Mouse (Mus musculus) limb, embryonic 15.5 days (tissue): ENCODE measurements around the gene Kdm4c. TPM values are rescaled to one million over a fixed set of nuclear protein-coding genes. Genes with fewer than 3 reads are reported as not detected.
A peak's percentile ranks its signal among the peaks of the same experiment; 100 is the strongest.
"Not testable (repeated sequence)": the region's sequence is repeated elsewhere in the genome, so short reads cannot be mapped to it uniquely, and the experiment has no call there.

ENCODE experiments used
- ATAC-seq: fragments of 200-750 bp; cut with Nextera tagmentation; 2 replicates; pipeline ENCODE4 v1.8.0; 2017; ENCODE audit warnings: low read depth, moderate TSS enrichment; ENCODE audit not compliant: insufficient number of reproducible peaks, low FRiP score, low TSS enrichment
- H3K27ac ChIP-seq: fragments of 300-500 bp; sonication (generic); 2 replicates; pipeline ENCODE4 v1.5.1; 2015; ENCODE audit warnings: moderate library complexity, mild to moderate bottlenecking, inconsistent platforms
- H3K27me3 ChIP-seq: fragments of 300-500 bp; sonication (generic); 2 replicates; pipeline ENCODE4 v1.6.1; 2015; ENCODE audit warnings: inconsistent platforms
- H3K36me3 ChIP-seq: fragments of 300-500 bp; sonication (generic); 2 replicates; pipeline ENCODE4 v1.6.1; 2015; ENCODE audit warnings: inconsistent platforms
- H3K4me1 ChIP-seq: fragments of 300-500 bp; sonication (generic); 2 replicates; pipeline ENCODE4 v1.6.1; 2015; ENCODE audit warnings: inconsistent platforms
- H3K4me2 ChIP-seq: fragments of 300-500 bp; sonication (generic); 2 replicates; pipeline ENCODE4 v1.6.1; 2015; ENCODE audit warnings: mild to moderate bottlenecking, inconsistent platforms
- H3K4me3 ChIP-seq: fragments of 300-500 bp; sonication (generic); 2 replicates; pipeline ENCODE4 v1.5.1; 2015; ENCODE audit warnings: mild to moderate bottlenecking, inconsistent platforms
- H3K9ac ChIP-seq: fragments of 300-500 bp; sonication (generic); 2 replicates; pipeline ENCODE4 v1.6.1; 2015; ENCODE audit warnings: inconsistent platforms
- H3K9me3 ChIP-seq: fragments of 300-500 bp; sonication (generic); 2 replicates; pipeline ENCODE4 v1.6.1; 2016; ENCODE audit warnings: inconsistent platforms
- WGBS: fragments of 180-500 bp; shearing (Covaris S2); methylation state at CpG from one replicate; pipeline ENCODE4 v1.1.7; 2015; 5-methylcytosine and 5-hydroxymethylcytosine counted together
- polyA plus RNA-seq: library from polyadenylated mRNA; unstranded; fragments of >200 nt; fragmentation: Nextera tagmentation; extraction: Ambion mirVana; gene quantifications from 2 replicates; pipeline ENCODE4 v1.2.1, GENCODE M21; 2015

The Kdm4c gene
- polyA plus RNA-seq, result 14.4 and 15.9 TPM in 2 replicates

DNA sequence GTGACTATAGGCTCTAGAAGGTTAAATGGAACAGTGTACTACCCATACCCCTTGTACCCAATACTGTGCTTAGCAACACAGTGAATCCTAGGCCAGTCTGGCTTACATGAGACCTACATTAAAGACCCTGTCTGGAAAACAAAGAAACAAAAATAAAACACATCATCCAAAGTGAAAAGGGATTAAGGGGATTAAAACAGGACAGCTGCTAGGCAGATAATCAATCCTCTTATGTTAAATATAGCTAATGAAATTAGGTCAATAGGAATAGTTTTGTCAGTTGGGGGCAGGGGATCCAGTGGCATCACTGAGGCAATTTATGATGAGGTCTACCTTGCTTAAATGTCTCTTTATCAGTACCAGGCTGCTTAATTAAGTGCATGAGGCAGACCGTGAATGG lies at the start of gene Kdm4c:
Kdm4c (plus strand) TSS at position 322 of the 400 bp plus-strand sequence.
- Histone ChIP-seq H3K9me3 (no peaks in the 10 kb centered on the region), H3K27me3 (no peaks in the 10 kb centered on the region), H3K9ac (no peak within 1 kb of the TSS), H3K36me3 (no peaks in the 10 kb centered on the region), H3K4me3 (no peak within 1 kb of the TSS), H3K4me2 (no peak within 1 kb of the TSS), H3K27ac (no peak within 1 kb of the TSS), H3K4me1 (no peaks in the 10 kb centered on the region)
- no peak for ATAC-seq
- WGBS, result 86% methylated on average over 1 of the region's 1 CpGs

DNA sequence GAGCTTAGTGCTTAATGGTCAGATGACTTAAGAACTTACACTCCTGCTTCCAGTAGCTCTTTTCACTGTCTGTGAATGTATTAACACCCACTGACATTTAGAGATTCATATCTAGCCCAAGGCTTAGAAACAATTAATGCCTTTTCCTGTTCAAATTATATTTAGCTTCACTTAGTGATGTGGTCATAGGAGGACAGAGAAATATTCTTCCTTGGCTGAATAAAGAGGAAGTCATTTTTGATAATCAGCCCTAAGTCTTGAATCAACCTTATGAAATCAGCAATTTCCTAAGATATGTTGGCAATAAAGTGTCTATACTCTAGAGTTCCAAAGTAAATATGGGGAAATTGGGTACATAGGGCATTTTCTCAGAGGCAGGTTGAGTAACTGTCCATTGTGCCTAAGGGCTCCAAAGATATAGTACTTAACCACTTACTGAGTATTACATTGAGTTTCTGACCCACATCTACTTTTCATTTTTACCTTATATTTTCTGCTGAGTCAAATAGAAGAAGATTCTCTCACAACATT lies 41.0 kb upstream of the Kdm4c start:
- Histone ChIP-seq H3K4me1 (no peaks in the 10 kb centered on the region), H3K27ac (no peak overlapping the region), H3K4me3 (no peak overlapping the region), H3K36me3 (no peaks in the 10 kb centered on the region), H3K4me2 (no peak overlapping the region), H3K9ac (no peak overlapping the region), H3K27me3 (no peaks in the 10 kb centered on the region), H3K9me3 (no peaks in the 10 kb centered on the region)
- ATAC-seq, result no peak

DNA sequence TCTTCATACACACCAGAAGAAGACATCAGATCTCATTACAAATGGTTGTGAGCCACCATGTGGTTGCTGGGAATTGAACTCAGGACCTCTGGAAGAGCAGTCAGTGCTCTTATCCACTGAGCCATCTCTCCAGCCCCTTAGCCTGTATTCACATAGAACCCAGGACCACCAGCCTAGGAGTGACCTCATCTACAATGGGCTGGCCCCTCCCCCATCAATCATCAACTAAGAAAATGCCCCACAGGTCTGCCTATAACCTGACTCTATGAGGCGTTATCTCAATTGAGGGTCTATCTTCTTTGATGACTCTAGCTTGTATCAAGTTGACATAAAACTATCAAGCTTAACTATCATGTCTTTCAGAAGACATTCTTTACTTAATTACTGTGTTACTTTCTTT lies 20.5 kb upstream of the Kdm4c start:
- not testable (repeated sequence) for H3K27ac ChIP-seq, H3K4me2 ChIP-seq, H3K36me3 ChIP-seq, H3K4me3 ChIP-seq, H3K9me3 ChIP-seq, H3K4me1 ChIP-seq, H3K27me3 ChIP-seq, ATAC-seq, H3K9ac ChIP-seq
- 86% methylated on average over 1 of the region's 1 CpGs for WGBS

DNA sequence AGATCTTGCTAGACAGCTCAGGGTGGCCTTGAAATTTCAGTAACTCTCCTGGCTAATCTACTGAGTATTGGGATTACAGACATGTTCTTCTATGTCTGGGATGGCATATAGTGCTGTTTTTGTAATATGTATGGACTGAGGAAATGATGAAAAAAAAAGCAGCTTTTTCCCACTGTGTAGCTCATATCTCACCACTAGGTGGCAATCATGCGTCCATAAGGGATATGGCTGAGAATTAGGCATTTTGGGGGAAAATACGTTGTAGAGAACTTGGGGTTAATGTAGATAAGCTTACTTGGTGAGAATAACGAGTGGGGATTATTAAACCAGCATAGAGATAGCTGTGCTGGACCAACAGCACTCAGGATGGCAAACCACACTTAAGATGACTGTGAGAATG lies 19.9 kb upstream of the Kdm4c start:
- Histone ChIP-seq H3K27me3 (no peaks in the 10 kb centered on the region), H3K27ac (no peak overlapping the region), H3K4me3 (no peak overlapping the region), H3K4me2 (no peak overlapping the region), H3K4me1 (no peaks in the 10 kb centered on the region), H3K9me3 (no peaks in the 10 kb centered on the region), H3K9ac (no peak overlapping the region), H3K36me3 (no peaks in the 10 kb centered on the region)
- WGBS, result 35% methylated on average over 3 of the region's 3 CpGs
- ATAC-seq, result no peak

DNA sequence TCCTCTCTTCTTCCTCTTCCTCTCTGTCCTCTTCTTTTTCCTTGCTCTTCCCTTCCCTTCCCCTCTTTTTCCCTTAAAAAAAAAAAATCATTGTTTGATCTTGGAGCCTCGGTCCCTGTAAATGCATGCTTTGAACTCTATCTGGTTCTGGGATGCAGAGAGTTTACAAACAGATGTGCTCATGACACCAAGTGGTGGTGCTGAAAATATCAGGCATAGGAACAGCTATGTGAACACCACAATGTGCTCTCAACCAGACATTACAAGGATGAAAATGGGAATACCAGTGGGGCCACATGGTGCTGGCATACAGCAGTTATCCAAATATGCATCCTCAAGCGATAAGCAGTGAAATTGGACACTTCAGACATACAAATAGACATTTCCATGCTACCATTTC lies 18.1 kb upstream of the Kdm4c start:
- 56% methylated on average over 2 of the region's 2 CpGs for WGBS

DNA sequence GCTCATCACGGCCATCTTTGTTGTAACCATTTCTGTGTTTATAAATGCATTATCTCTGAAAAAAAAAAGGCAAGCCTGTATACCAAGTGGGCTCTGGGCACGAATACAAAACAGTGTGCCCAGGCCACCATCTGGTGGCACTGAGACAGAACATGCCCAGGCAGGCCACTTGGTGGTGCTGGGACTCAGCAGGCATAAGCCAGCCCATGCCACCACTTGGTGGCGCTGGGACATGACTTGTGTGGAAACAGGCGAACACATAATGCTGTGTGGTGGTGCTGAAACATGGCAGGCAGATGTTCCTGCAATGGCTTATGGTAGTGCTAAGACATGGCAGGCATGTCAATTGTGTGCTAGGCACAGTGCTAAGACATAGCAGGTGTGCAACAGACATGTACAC lies 11.3 kb upstream of the Kdm4c start:
- Histone ChIP-seq H3K27ac (no peak overlapping the region), H3K4me1 (no peaks in the 10 kb centered on the region), H3K27me3 (no peaks in the 10 kb centered on the region), H3K4me2 (no peak overlapping the region), H3K9me3 (no peaks in the 10 kb centered on the region), H3K4me3 (no peak overlapping the region), H3K9ac (no peak overlapping the region), H3K36me3 (no peaks in the 10 kb centered on the region)
- WGBS, result 76% methylated on average over 4 of the region's 4 CpGs
- no peak for ATAC-seq

More for the DNA sequence above, 18.1 kb upstream of the Kdm4c start:
- no peak overlapping the region for H3K4me2 ChIP-seq
- no peaks in the 10 kb centered on the region for H3K36me3 ChIP-seq
- no peak overlapping the region for H3K27ac ChIP-seq
- no peak overlapping the region for H3K4me3 ChIP-seq
- no peaks in the 10 kb centered on the region for H3K27me3 ChIP-seq
- no peak for ATAC-seq
- no peaks in the 10 kb centered on the region for H3K9me3 ChIP-seq
- no peaks in the 10 kb centered on the region for H3K4me1 ChIP-seq
- H3K9ac ChIP-seq, result no peak overlapping the region

DNA sequence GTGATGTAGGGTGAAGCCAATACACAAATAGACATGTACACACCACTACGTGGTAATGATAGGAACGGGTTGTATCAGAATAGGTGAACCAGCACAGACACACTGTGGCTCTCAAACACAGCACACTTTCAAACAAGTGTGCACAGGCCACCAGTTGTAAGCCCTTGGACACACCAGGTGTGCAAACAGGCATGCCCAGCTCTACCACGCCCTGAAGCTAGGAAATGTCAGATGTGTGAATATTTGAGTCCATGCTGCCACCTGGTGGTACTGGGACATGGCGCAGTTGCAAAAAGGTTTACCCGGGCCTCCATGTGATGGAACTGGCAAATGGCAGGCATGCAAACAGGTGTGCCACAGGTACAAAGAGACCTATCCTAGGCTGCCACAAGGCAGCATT lies 10.9 kb upstream of the Kdm4c start:
- WGBS, result 63% methylated on average over 5 of the region's 5 CpGs
- ATAC-seq, result no peak

DNA sequence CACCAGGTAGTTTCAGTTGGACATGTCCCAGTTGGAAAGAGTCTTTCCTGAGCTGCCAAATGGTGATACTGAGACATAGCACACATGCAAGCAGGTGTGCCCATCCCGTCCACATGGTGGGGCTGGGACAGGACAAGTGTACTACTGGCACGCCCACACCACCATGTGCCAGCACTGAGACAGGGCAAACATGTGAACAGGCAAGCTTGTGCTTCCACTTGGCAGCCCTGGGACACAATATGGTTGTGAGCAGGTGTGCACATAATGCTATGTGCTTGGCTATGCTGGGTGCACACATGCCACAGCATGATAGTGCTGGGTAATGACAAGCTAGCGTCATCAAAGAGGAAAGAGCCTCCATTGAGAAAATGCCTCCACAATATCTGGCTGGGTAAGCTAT lies 8.8 kb upstream of the Kdm4c start:
- H3K27ac ChIP-seq, result no peak overlapping the region
- H3K27me3 ChIP-seq, result no peaks in the 10 kb centered on the region
- 88% methylated on average over 3 of the region's 3 CpGs for WGBS
- H3K9ac ChIP-seq, result no peak overlapping the region
- H3K9me3 ChIP-seq, result no peaks in the 10 kb centered on the region
- no peak overlapping the region for H3K4me3 ChIP-seq
- no peaks in the 10 kb centered on the region for H3K36me3 ChIP-seq
- H3K4me1 ChIP-seq, result no peaks in the 10 kb centered on the region
- H3K4me2 ChIP-seq, result no peak overlapping the region
- ATAC-seq, result no peak

More for the DNA sequence above, 10.9 kb upstream of the Kdm4c start:
- no peak overlapping the region for H3K9ac ChIP-seq
- H3K4me2 ChIP-seq, result no peak overlapping the region
- H3K36me3 ChIP-seq, result no peaks in the 10 kb centered on the region
- H3K27me3 ChIP-seq, result no peaks in the 10 kb centered on the region
- H3K4me3 ChIP-seq, result no peak overlapping the region
- H3K4me1 ChIP-seq, result no peaks in the 10 kb centered on the region
- H3K9me3 ChIP-seq, result no peaks in the 10 kb centered on the region
- H3K27ac ChIP-seq, result no peak overlapping the region

DNA sequence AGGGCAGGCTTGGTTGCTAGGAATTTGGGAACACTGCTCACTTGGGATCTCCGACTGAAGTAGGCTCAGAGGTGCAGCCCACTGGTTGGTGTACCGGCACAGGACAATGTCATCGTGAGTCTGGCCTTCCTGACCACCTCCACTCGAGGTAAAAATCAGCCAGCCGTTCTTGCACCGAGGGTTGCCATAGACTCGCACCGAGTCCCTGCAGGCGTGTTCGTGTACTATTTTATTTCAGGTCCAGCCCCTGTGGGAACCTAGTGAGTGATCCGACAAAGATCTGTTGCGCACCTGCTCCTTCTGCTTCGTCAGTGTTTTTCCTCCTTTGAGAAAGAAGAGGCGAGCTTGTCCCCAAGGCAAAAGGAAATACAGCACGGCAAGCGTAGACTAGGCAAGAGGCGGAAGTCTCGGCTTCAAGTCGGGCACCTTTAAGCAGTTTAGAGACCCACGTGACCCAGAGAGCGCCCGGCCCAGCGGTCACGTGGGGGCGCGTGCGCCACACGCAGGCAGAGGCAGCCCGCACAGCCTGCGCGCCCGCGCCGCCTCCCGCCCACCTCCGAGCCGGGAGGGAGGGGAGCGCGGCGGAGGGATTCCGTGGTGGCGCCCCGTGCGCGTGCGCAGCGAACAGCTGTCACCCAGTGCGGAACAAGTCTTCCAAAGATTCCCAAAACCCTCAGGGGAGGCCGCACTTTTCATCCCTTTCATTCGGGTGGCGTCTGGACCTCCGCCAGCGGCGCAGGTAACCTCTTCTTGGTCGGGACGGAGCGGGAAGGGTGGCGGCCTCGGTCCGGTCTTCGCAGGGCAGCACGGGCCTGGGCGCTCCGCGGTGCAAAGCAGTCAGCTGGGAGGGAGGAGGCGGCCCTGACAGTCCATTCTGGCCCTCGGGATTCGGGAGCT lies 9.3 kb downstream of the Kdm4c start:
- Histone ChIP-seq H3K27me3 (no peaks in the 10 kb centered on the region), H3K27ac (peak overlapping the region; percentile 87), H3K4me1 (peaks cover 4% of the 10 kb centered on the region; the same call in 1 of the 2 replicates), H3K4me2 (peak overlapping the region; percentile 80), H3K36me3 (no peaks in the 10 kb centered on the region), H3K9ac (peak overlapping the region; percentile 79), H3K4me3 (peak overlapping the region; percentile 92), H3K9me3 (no peaks in the 10 kb centered on the region)
- under 1% methylated on average over 67 of the region's 68 CpGs for WGBS
- ATAC-seq, result peak; percentile 98

DNA sequence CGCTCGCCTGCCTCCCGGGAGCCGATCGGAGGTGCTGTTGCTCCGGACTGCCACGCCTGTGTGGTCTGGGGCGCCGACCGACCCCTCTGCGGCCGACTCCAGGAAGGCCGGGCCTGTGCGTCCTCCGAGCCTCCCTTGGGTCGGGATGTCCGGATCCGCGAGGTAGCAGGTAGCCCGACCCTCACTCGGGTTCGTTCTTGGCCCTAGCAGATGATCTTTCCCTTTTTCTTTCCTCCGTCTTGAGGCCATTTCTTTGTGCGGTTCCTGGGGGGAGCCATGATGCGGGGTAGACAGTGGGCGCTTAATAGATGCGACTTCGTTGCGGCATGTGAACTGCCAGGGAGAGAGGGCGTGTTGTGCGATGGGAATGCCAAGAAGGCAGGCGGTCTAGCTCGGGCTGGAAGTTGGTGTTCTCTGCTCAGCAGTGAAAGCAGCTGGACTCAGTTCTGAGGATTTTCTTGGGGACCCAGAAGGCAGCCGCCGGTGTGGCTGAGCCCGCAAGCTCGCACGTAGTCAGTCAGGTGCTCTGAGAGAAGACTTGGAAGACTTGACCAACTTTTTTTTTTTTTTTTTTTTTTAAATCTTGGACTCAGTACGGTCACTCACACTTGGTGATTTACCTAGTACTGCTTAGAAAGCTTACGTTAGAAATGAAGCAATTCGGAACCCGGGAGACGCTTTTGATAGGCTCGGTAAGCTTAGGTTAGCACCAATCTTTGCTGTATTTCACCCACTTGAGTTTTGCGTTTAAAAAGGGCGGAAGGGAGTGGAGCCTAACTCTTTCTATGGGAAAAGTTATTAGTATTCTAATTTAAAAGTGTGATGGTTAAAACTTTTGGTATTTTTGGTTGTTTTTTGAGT lies 10.2 kb downstream of the Kdm4c start:
- H3K4me2 ChIP-seq, result peak overlapping the region; percentile 80
- no peaks in the 10 kb centered on the region for H3K9me3 ChIP-seq
- peak overlapping the region; percentile 79 for H3K9ac ChIP-seq
- H3K27me3 ChIP-seq, result no peaks in the 10 kb centered on the region
- H3K4me1 ChIP-seq, result peaks cover 4% of the 10 kb centered on the region; the same call in 1 of the 2 replicates
- no peaks in the 10 kb centered on the region for H3K36me3 ChIP-seq
- WGBS, result under 1% methylated on average over 45 of the region's 46 CpGs
- H3K27ac ChIP-seq, result peak overlapping the region; percentile 87
- H3K4me3 ChIP-seq, result peak overlapping the region; percentile 92
- no peak for ATAC-seq

DNA sequence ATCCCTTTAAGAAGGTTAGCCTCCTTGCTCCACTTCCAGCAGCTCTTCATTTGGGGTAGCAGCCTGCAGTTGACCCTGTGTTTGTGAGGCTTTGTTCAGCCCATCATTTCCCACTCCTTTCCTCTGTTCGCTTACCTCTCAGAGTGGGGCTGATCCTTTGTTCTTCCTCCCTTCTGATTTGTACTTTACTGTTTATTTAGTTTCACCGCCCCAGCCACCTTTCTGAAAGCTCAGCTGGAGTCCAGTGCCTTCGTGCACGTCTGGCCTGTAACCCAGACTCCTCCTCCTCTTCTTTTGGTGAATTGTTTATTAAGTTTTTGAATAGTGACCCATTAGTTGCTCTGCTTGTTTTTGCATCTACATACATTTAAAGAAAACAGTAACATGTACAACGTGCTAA lies 15.6 kb downstream of the Kdm4c start:
- no peak for ATAC-seq
- Histone ChIP-seq H3K4me2 (no peak overlapping the region), H3K9me3 (no peaks in the 10 kb centered on the region), H3K27ac (no peak overlapping the region), H3K27me3 (no peaks in the 10 kb centered on the region), H3K9ac (no peak overlapping the region), H3K36me3 (no peaks in the 10 kb centered on the region), H3K4me1 (no peaks in the 10 kb centered on the region), H3K4me3 (no peak overlapping the region)
- 64% methylated on average over 5 of the region's 5 CpGs for WGBS

DNA sequence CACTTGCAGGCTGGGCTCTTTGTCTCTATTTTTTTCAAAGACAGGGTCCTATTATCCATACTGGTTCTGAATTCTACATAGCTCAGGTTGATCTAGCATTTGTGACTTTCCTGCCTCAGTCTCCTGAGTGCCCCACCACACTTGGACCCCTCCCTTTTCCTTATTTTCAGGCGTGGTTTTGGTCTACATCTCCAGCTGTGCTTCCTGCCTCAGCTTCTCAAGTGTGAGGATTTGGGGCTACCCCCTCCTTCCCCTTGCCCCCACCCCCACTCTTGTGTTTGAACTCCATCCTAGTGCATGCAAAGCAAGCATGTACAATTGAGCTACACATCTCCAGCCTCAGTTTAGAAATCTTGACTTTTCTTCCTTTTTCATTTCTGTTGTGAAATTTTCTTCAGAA lies 16.2 kb downstream of the Kdm4c start:
- Histone ChIP-seq H3K9ac (no peak overlapping the region), H3K36me3 (0 out of 2 replicates have a peak, but pooled peaks cover 2% of the 10 kb centered on the region), H3K4me1 (no peaks in the 10 kb centered on the region), H3K4me3 (no peak overlapping the region), H3K27ac (no peak overlapping the region), H3K4me2 (no peak overlapping the region), H3K9me3 (no peaks in the 10 kb centered on the region), H3K27me3 (no peaks in the 10 kb centered on the region)
- ATAC-seq, result no peak
- WGBS, result 35% methylated on average over 1 of the region's 1 CpGs
